ENCODE assay signal across 23 mouse cellular contexts in the genomic region with DNA sequence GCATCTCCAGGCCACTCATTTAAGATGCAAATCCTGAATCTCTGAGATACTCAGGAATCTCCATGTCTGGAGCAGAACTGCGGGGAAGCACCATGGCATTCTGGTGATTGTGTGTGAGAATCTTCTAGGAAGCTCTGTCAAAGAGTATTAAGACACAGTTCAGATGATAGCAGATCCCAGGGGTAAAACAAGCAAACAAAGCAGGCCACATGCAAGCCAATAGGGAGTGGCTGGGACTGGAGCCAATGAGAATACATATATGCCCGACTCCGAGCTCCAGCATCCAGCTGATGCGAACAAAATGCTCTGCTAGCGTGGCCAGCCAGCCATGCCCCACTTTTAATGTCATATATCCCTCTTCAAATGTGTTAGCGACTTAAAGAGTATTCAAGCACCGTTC. TPM values are rescaled to one million over a fixed set of nuclear protein-coding genes. Genes with fewer than 3 reads are reported as not detected.
"Had no signal": no experiment of that assay in that cellular context is flagged by ENCODE, and none has a peak within 500 bp of the region (broad histone marks: within the 10 kb centered on the region; RNA-seq: fewer than 3 reads in every experiment).

No protein-coding gene starts in this region.

- DNase-seq: kidney, adult 11 months; kidney, adult 8-10 months; kidney, postnatal 14 days; kidney, postnatal 4 days; layer of hippocampus, adult 9-11 months; liver, postnatal 0 days; lung, postnatal 10 days; lung, postnatal 36 days; right cerebral cortex, postnatal 4 days; thymus, postnatal 25 days had no signal

- H3K4me1 ChIP-seq: intestine, embryonic 15.5 days; limb, embryonic 12.5 days; neural tube, embryonic 12.5 days; neural tube, embryonic 15.5 days; stomach, embryonic 15.5 days had no signal

- H3K36me3 ChIP-seq: intestine, embryonic 15.5 days; limb, embryonic 12.5 days; limb, embryonic 15.5 days; lung, embryonic 15.5 days; midbrain, embryonic 12.5 days; neural tube, embryonic 12.5 days; neural tube, embryonic 15.5 days; stomach, embryonic 15.5 days had no signal

- H3K9me3 ChIP-seq: intestine, embryonic 15.5 days; limb, embryonic 12.5 days; limb, embryonic 15.5 days; lung, embryonic 15.5 days; midbrain, embryonic 12.5 days; neural tube, embryonic 12.5 days; neural tube, embryonic 15.5 days; stomach, embryonic 15.5 days had no signal

- ATAC-seq: intestine, embryonic 15.5 days; liver, postnatal 0 days had no signal

- H3K27me3 ChIP-seq: intestine, embryonic 15.5 days; limb, embryonic 12.5 days; limb, embryonic 15.5 days; lung, embryonic 15.5 days; midbrain, embryonic 12.5 days; neural tube, embryonic 12.5 days; neural tube, embryonic 15.5 days; stomach, embryonic 15.5 days had no signal

- H3K4me3 ChIP-seq: intestine, embryonic 15.5 days; layer of hippocampus, adult 2 months; limb, embryonic 12.5 days; limb, embryonic 15.5 days; lung, embryonic 15.5 days; midbrain, embryonic 12.5 days; neural tube, embryonic 12.5 days; neural tube, embryonic 15.5 days; stomach, embryonic 15.5 days had no signal

- H3K9ac ChIP-seq: intestine, embryonic 15.5 days; limb, embryonic 12.5 days; limb, embryonic 15.5 days; liver, embryonic 14.5 days; liver, postnatal 0 days; lung, embryonic 15.5 days; midbrain, embryonic 12.5 days; neural tube, embryonic 12.5 days; neural tube, embryonic 15.5 days; stomach, embryonic 15.5 days had no signal

- H3K4me2 ChIP-seq: intestine, embryonic 15.5 days; limb, embryonic 12.5 days; limb, embryonic 15.5 days; liver, embryonic 11.5 days; lung, embryonic 15.5 days; midbrain, embryonic 12.5 days; neural tube, embryonic 12.5 days; neural tube, embryonic 15.5 days; stomach, embryonic 15.5 days had no signal

- H3K27ac ChIP-seq: intestine, embryonic 15.5 days; layer of hippocampus, adult 2 months; limb, embryonic 12.5 days; limb, embryonic 15.5 days; liver, embryonic 14.5 days; lung, embryonic 15.5 days; midbrain, embryonic 12.5 days; neural tube, embryonic 12.5 days; neural tube, embryonic 15.5 days; stomach, embryonic 15.5 days had no signal

RNA-seq across cellular contexts. Expression of gene Galnt15, which starts 27.8 kb away (rescaled TPM):
- total RNA-seq: megakaryocyte progenitor cell, adult 5-6 weeks; megakaryocyte-erythroid progenitor cell, adult 5-6 weeks had no signal
- polyA plus RNA-seq: limb, embryonic 12.5 days; liver, embryonic 11.5 days; liver, embryonic 14.5 days had no signal
